Mouse (Mus musculus) brain, embryonic 14.5 days (tissue): ENCODE data around the gene Mfsd6l.

Source experiments
- CTCF ChIP-seq: fragments of 200-500 bp; IDR thresholded peaks from 2 replicates; pipeline ENCODE4 v1.5.1; 2012; ENCODE audit warnings: inconsistent platforms, mild to moderate bottlenecking, moderate library complexity, borderline replicate concordance; ENCODE audit not compliant: insufficient read depth, insufficient read length; ENCODE audit errors: extremely low read depth
- POLR2A ChIP-seq: fragments of 200-500 bp; IDR thresholded peaks from 2 replicates; pipeline ENCODE4 v1.6.1; 2012; ENCODE audit warnings: mild to moderate bottlenecking, inconsistent platforms, borderline replicate concordance; ENCODE audit not compliant: poor library complexity, insufficient read depth, insufficient read length, severe bottlenecking; ENCODE audit errors: extremely low read depth

GRCm38 (mm10) chr11:68520439-68520838 lies 35.5 kb upstream of the Mfsd6l start:
- no peak for TF ChIP-seq CTCF
- TF ChIP-seq POLR2A, result no peak
